ENCODE assay signal across 8 mouse cellular contexts in the genomic region with DNA sequence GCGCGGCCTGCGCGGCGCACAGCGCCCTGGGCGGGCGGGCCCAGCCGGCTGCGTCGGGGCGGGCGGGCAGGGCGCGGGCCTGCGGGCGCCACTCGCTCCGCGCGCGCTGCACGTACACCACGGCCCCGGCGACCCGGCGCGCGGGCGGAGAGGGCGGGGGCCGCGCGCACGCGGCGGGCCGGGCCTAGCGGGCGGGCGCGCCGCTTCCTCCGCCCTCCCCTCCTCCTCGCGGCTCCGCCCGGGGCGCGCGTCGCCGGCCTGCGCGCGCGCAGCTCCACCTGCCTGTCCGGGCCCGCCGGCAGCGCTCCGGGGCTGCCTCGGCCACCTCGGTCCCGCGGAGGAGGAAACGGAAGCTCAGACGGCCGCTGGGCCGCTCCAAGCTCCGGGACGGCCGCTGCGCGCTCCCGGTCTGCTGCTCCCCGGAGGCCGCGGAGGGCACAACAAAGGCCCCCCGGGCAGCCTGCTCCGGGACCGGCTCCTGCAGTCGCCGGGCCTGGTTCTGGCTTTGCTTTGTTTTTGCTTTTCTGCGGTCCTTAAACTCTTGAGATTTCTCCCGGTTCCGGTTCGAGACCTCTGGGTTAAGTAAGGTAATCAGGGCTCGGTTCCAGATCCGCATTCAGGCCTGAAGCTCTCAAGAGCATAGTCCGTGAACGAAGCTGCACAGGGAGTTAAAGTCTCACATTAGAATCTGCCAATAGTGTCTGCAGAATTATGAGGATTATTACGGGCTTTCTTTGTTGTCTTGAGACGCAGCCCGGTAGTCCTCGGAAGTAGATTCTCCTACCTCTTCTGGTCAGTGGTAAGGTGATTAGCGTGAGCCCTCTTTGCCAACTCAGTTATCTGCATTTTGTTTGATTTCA. TPM values are rescaled to one million over a fixed set of nuclear protein-coding genes. Genes with fewer than 3 reads are reported as not detected.
DNase-seq lines count a peak whose midpoint lies in the region; ATAC-seq and TF ChIP-seq lines count a peak whose summit lies in the region.

A gene (minus strand): TSS at position 116 of the 860 bp plus-strand sequence.

- H3K4me1 ChIP-seq in embryonic fibroblast, embryonic 13.5 days (ENCODE audit: control insufficient read depth, insufficient read depth, low read length) = peaks cover 11% of the 10 kb centered on the region; the same call in 1 of the 2 replicates
- H3K4me1 ChIP-seq in heart, embryonic 10.5 days = peaks cover 41% of the 10 kb centered on the region
- H3K4me1 ChIP-seq in kidney, embryonic 15.5 days = peaks cover 47% of the 10 kb centered on the region
- H3K4me1 ChIP-seq in liver, embryonic 11.5 days (replicated peaks; ENCODE audit: control insufficient read depth, insufficient read depth, low read length) = peaks cover 14% of the 10 kb centered on the region
- peaks cover 14% of the 10 kb centered on the region; the same call in 1 of the 2 replicates for H3K4me1 ChIP-seq in stomach, embryonic 14.5 days (ENCODE audit: control insufficient read depth, insufficient read depth, low read length)

- no peak for TF ChIP-seq CTCF in C2C12 (IDR thresholded peaks at IDR 0.05; ENCODE audit: control insufficient read depth, insufficient read depth, insufficient read length)
- TF ChIP-seq CTCF in embryonic fibroblast, embryonic 13.5 days (IDR thresholded peaks at IDR 0.05; ENCODE audit: borderline replicate concordance, insufficient read depth, low read length) = no peak

- peak; percentile 93 for DNase-seq in brain, adult 2 months (ENCODE audit: low read depth, low spot score)
- peak; percentile 85 for DNase-seq in heart, embryonic 10.5 days (ENCODE audit: low spot score)
- DNase-seq in liver, embryonic 11.5 days (ENCODE audit: low spot score) = peak; percentile 76
- peak; percentile 83 for DNase-seq in naive thymus-derived CD4-positive, alpha-beta T cell, adult 2 months (ENCODE audit: low read depth)

- H3K9me3 ChIP-seq in heart, embryonic 10.5 days = no peaks in the 10 kb centered on the region
- H3K9me3 ChIP-seq in kidney, embryonic 15.5 days (replicated peaks) = no peaks in the 10 kb centered on the region
- no peaks in the 10 kb centered on the region for H3K9me3 ChIP-seq in liver, embryonic 11.5 days (ENCODE audit: control insufficient read depth, low read length)
- H3K9me3 ChIP-seq in stomach, embryonic 14.5 days (ENCODE audit: control insufficient read depth, low read depth, low read length) = no peaks in the 10 kb centered on the region

- peak; percentile 91 for ATAC-seq in kidney, embryonic 15.5 days (replicated peaks; ENCODE audit: low FRiP score)
- ATAC-seq in liver, embryonic 11.5 days (replicated peaks; ENCODE audit: low FRiP score) = peak; percentile 88
- ATAC-seq in stomach, embryonic 14.5 days (ENCODE audit: insufficient number of reproducible peaks, insufficient read depth, low FRiP score, low read depth) = peak; percentile 83

- peak within 1 kb of the TSS; percentile 83 for H3K27ac ChIP-seq in embryonic fibroblast, embryonic 13.5 days (ENCODE audit: insufficient read depth, low read length)
- peak within 1 kb of the TSS; percentile 98 for H3K27ac ChIP-seq in heart, embryonic 10.5 days
- peak within 1 kb of the TSS; percentile 97 for H3K27ac ChIP-seq in kidney, embryonic 15.5 days
- H3K27ac ChIP-seq in liver, embryonic 11.5 days (ENCODE audit: low read depth, low read length) = peak within 1 kb of the TSS; percentile 94
- peak within 1 kb of the TSS; percentile 97 for H3K27ac ChIP-seq in stomach, embryonic 14.5 days (ENCODE audit: low read length)

- H3K27me3 ChIP-seq in C2C12 (ENCODE audit: control insufficient read depth, insufficient read depth, insufficient read length) = no peaks in the 10 kb centered on the region
- no peaks in the 10 kb centered on the region for H3K27me3 ChIP-seq in heart, embryonic 10.5 days (ENCODE audit: insufficient read depth, poor library complexity, severe bottlenecking)
- H3K27me3 ChIP-seq in kidney, embryonic 15.5 days = no peaks in the 10 kb centered on the region
- H3K27me3 ChIP-seq in liver, embryonic 11.5 days (replicated peaks; ENCODE audit: control insufficient read depth, insufficient read depth, low read length) = 0 out of 2 replicates have a peak, but pooled peaks cover 3% of the 10 kb centered on the region
- no peaks in the 10 kb centered on the region for H3K27me3 ChIP-seq in stomach, embryonic 14.5 days (ENCODE audit: control insufficient read depth, insufficient read depth, low read length)

- no peaks in the 10 kb centered on the region for H3K36me3 ChIP-seq in C2C12 (ENCODE audit: control insufficient read depth, insufficient read depth)
- 0 out of 2 replicates have a peak, but pooled peaks cover 4% of the 10 kb centered on the region for H3K36me3 ChIP-seq in heart, embryonic 10.5 days
- H3K36me3 ChIP-seq in kidney, embryonic 15.5 days = 0 out of 2 replicates have a peak, but pooled peaks cover 5% of the 10 kb centered on the region
- H3K36me3 ChIP-seq in liver, embryonic 11.5 days (ENCODE audit: control insufficient read depth, insufficient read depth, low read length) = peaks cover 2% of the 10 kb centered on the region; the same call in 1 of the 2 replicates
- no peaks in the 10 kb centered on the region; the same call in 1 of the 2 replicates for H3K36me3 ChIP-seq in stomach, embryonic 14.5 days (ENCODE audit: control insufficient read depth, insufficient read depth, low read length)

- H3K4me3 ChIP-seq in C2C12 (ENCODE audit: insufficient read depth, poor library complexity, severe bottlenecking) = peak within 1 kb of the TSS; percentile 83
- peak within 1 kb of the TSS; percentile 88 for H3K4me3 ChIP-seq in embryonic fibroblast, embryonic 13.5 days (ENCODE audit: insufficient read depth, low read length)
- H3K4me3 ChIP-seq in heart, embryonic 10.5 days = peak within 1 kb of the TSS; percentile 96
- H3K4me3 ChIP-seq in kidney, embryonic 15.5 days (replicated peaks) = peak within 1 kb of the TSS; percentile 93
- peak within 1 kb of the TSS; percentile 85 for H3K4me3 ChIP-seq in liver, embryonic 11.5 days (ENCODE audit: low read depth, low read length)
- H3K4me3 ChIP-seq in stomach, embryonic 14.5 days (ENCODE audit: low read depth, low read length) = peak within 1 kb of the TSS; percentile 86

- peak within 1 kb of the TSS; percentile 82 for H3K9ac ChIP-seq in kidney, embryonic 15.5 days
- peak within 1 kb of the TSS; percentile 80 for H3K9ac ChIP-seq in liver, embryonic 11.5 days (ENCODE audit: low read depth, low read length)
- peak within 1 kb of the TSS; percentile 95 for H3K9ac ChIP-seq in stomach, embryonic 14.5 days (replicated peaks; ENCODE audit: low read depth, low read length)

- H3K79me2 ChIP-seq in C2C12 (ENCODE audit: control insufficient read depth, insufficient read depth) = peaks cover 57% of the 10 kb centered on the region

- H3K79me3 ChIP-seq in C2C12 (ENCODE audit: low read depth) = peaks cover 37% of the 10 kb centered on the region

- 10% methylated on average over 98 of the region's 98 CpGs for WGBS in heart, embryonic 10.5 days
- under 1% methylated on average over 70 of the region's 98 CpGs for WGBS in kidney, embryonic 15.5 days
- WGBS in liver, embryonic 11.5 days = 1% methylated on average over 38 of the region's 98 CpGs
- WGBS in stomach, embryonic 14.5 days = 1% methylated on average over 46 of the region's 98 CpGs

- H3ac ChIP-seq in C2C12 (ENCODE audit: control insufficient read depth, insufficient read length, low read depth) = peak within 1 kb of the TSS; percentile 93

- H3K4me2 ChIP-seq in kidney, embryonic 15.5 days = peak within 1 kb of the TSS; percentile 89
- peak within 1 kb of the TSS; percentile 88 for H3K4me2 ChIP-seq in liver, embryonic 11.5 days
- peak within 1 kb of the TSS; percentile 84 for H3K4me2 ChIP-seq in stomach, embryonic 14.5 days (replicated peaks; ENCODE audit: low read depth, low read length)

- peak; percentile 73 for TF ChIP-seq POLR2A in embryonic fibroblast, embryonic 13.5 days (IDR thresholded peaks at IDR 0.05; ENCODE audit: low read depth, low read length)

TF ChIP-seq in C2C12, 6 proteins besides CTCF, POLR2A, EP300 and RAD21:
- no peak for TF ChIP-seq CEBPB (IDR thresholded peaks at IDR 0.05; ENCODE audit: low read depth)
- TF ChIP-seq MAX (IDR thresholded peaks at IDR 0.05) = peak; percentile 50

RNA-seq across cellular contexts. Expression of the gene that starts here (rescaled TPM):
- 29.7 TPM for polyA plus RNA-seq in C2C12 (2012; fragmentation: generic; extraction: Trizol)
- polyA plus RNA-seq in embryonic fibroblast, embryonic 13.5 days (2011; ENCODE audit: insufficient read length, low read depth, missing spikeins) = 33.1 and 33.7 TPM in 2 replicates
- polyA plus RNA-seq in heart, embryonic 10.5 days (2016; fragmentation: Nextera tagmentation; extraction: Ambion mirVana) = 13.2 and 17.0 TPM in 2 replicates
- 10.9 and 11.1 TPM in 2 replicates for polyA plus RNA-seq in kidney, embryonic 15.5 days (2015; fragmentation: Nextera tagmentation; extraction: Ambion mirVana)
- polyA plus RNA-seq in liver, embryonic 11.5 days (2014; fragmentation: Nextera tagmentation; extraction: Ambion mirVana) = 8.4 and 10.0 TPM in 2 replicates
- 20.1 and 21.8 TPM in 2 replicates for polyA plus RNA-seq in stomach, embryonic 14.5 days (2014; fragmentation: Nextera tagmentation; extraction: Ambion mirVana)

Comparison
In these comparisons a context has a peak if more than half of its experiments do, and no peak if none do; other contexts are left out.
1. Peak in every context shown above with its lines: DNase-seq, ATAC-seq, H3K4me3 ChIP-seq and H3K27ac ChIP-seq.